Mouse (Mus musculus) limb, embryonic 10.5 days (tissue): Measurements from ENCODE around the gene Cst6. TPM values are rescaled to one million over a fixed set of nuclear protein-coding genes. Genes with fewer than 3 reads are reported as not detected.
A peak's percentile ranks its signal among the peaks of the same experiment; 100 is the strongest.

ENCODE experiments used
- DNase-seq: peaks from one replicate; pipeline ENCODE4 v3.0.0-alpha.2; 2017; ENCODE audit warnings: low spot score
- H3K27ac ChIP-seq: fragments of 300-500 bp; sonication (generic); 2 replicates; pipeline ENCODE4 v1.5.1; 2016; ENCODE audit warnings: mild to moderate bottlenecking
- H3K27me3 ChIP-seq: fragments of 300-500 bp; sonication (generic); 2 replicates; pipeline ENCODE4 v1.6.1; 2016; ENCODE audit warnings: low read depth, mild to moderate bottlenecking; ENCODE audit not compliant: poor library complexity, severe bottlenecking
- H3K36me3 ChIP-seq: fragments of 300-500 bp; sonication (generic); 2 replicates; pipeline ENCODE4 v1.6.1; 2016; ENCODE audit warnings: mild to moderate bottlenecking, moderate library complexity
- H3K4me1 ChIP-seq: fragments of 300-500 bp; sonication (generic); 2 replicates; pipeline ENCODE4 v1.6.1; 2016
- H3K4me3 ChIP-seq: fragments of 300-500 bp; sonication (generic); 2 replicates; pipeline ENCODE4 v1.5.1; 2016; ENCODE audit warnings: mild to moderate bottlenecking, moderate library complexity
- H3K9me3 ChIP-seq: fragments of 300-500 bp; sonication (generic); replicated peaks from 2 replicates; pipeline ENCODE4 v1.6.1; 2016; ENCODE audit warnings: mild to moderate bottlenecking
- WGBS: fragments of 180-500 bp; shearing (Covaris S2); methylation state at CpG from one replicate; pipeline ENCODE4 v1.1.7; 2016; 5-methylcytosine and 5-hydroxymethylcytosine counted together
- polyA plus RNA-seq: library from polyadenylated mRNA; unstranded; fragments of >200 nt; fragmentation: Nextera tagmentation; extraction: Ambion mirVana; gene quantifications from 2 replicates; pipeline ENCODE4 v1.2.1, GENCODE M21; 2016

Cst6 gene
- polyA plus RNA-seq, 1 experiment from 2014 or later, result 1.1 TPM

- 49% methylated on average over 5 of the region's 5 CpGs for WGBS
- no peak for DNase-seq
- Histone ChIP-seq H3K27ac (no peak overlapping the region), H3K27me3 (peaks cover 12% of the 10 kb centered on the region; the same call in 1 of the 2 replicates), H3K4me1 (peaks cover 35% of the 10 kb centered on the region), H3K36me3 (peaks cover 25% of the 10 kb centered on the region), H3K4me3 (0 out of 2 replicates have a peak overlapping the region, but pooled peaks have one; percentile 92), H3K9me3 (no peaks in the 10 kb centered on the region)
Measured at GRCm38 (mm10) chr19:5296630-5297029, 52.7 kb downstream of the Cst6 start.

- Histone ChIP-seq H3K4me1 (peaks cover 35% of the 10 kb centered on the region), H3K9me3 (no peaks in the 10 kb centered on the region), H3K36me3 (peaks cover 35% of the 10 kb centered on the region), H3K27ac (peak overlapping the region; percentile 95), H3K4me3 (peak overlapping the region; percentile 92), H3K27me3 (peaks cover 12% of the 10 kb centered on the region; the same call in 1 of the 2 replicates)
- WGBS, result 7% methylated on average over 13 of the region's 13 CpGs
- DNase-seq, result no peak
Measured at GRCm38 (mm10) chr19:5295736-5296075, 53.7 kb downstream of the Cst6 start.

GRCm38 (mm10) chr19:5294972-5295735 is 54.2 kb downstream of the Cst6 start, which contains the start of gene Sf3b2:
Gene Sf3b2 (minus strand): TSS chr19:5295455.
- Histone ChIP-seq H3K36me3 (peaks cover 40% of the 10 kb centered on the region), H3K27me3 (peaks cover 12% of the 10 kb centered on the region; the same call in 1 of the 2 replicates), H3K27ac (peak within 1 kb of the TSS; percentile 95), H3K4me1 (peaks cover 35% of the 10 kb centered on the region), H3K4me3 (peak within 1 kb of the TSS; percentile 92), H3K9me3 (no peaks in the 10 kb centered on the region)
- DNase-seq, result peak; percentile 96
- WGBS, result under 1% methylated on average over 46 of the region's 46 CpGs

Other genes with a start within 250 kb of the Cst6 start
- 276 and 296 TPM in 2 replicates for gene Rab1b, start 242.5 kb downstream of the Cst6 start, polyA plus RNA-seq
- gene Klc2, start 231.0 kb downstream of the Cst6 start, polyA plus RNA-seq, result 28.2 and 30.6 TPM in 2 replicates
- 25.7 and 31.1 TPM in 2 replicates for gene Pacs1, start 76.5 kb downstream of the Cst6 start, polyA plus RNA-seq
- 419 and 440 TPM in 2 replicates for gene Sf3b2, start 54.1 kb downstream of the Cst6 start, polyA plus RNA-seq
- 5.0 and 8.4 TPM in 2 replicates for gene Gal3st3, start 51.2 kb downstream of the Cst6 start, polyA plus RNA-seq
- not detected in 2 replicates for gene Catsper1, start 13.8 kb downstream of the Cst6 start, polyA plus RNA-seq
- 99.4 and 109 TPM in 2 replicates for gene Eif1ad, start 17.2 kb upstream of the Cst6 start, polyA plus RNA-seq
- gene Banf1, start 17.6 kb upstream of the Cst6 start, polyA plus RNA-seq, result 607 and 678 TPM in 2 replicates
- 103 and 111 TPM in 2 replicates for gene Sart1, start 39.1 kb upstream of the Cst6 start, polyA plus RNA-seq
- not detected in 2 replicates for gene Tsga10ip, start 53.0 kb upstream of the Cst6 start, polyA plus RNA-seq
- gene Drap1, start 75.4 kb upstream of the Cst6 start, polyA plus RNA-seq, result 224 and 246 TPM in 2 replicates
- 59.7 and 68.8 TPM in 2 replicates for gene AI837181, start 75.6 kb upstream of the Cst6 start, polyA plus RNA-seq
- not detected in 2 replicates for gene Fosl1, start 98.0 kb upstream of the Cst6 start, polyA plus RNA-seq
- gene Ccdc85b, start 108.3 kb upstream of the Cst6 start, polyA plus RNA-seq, result 8.9 and 9.7 TPM in 2 replicates
- gene Fibp, start 111.0 kb upstream of the Cst6 start, polyA plus RNA-seq, result 111 and 132 TPM in 2 replicates
- gene Ctsw, start 118.9 kb upstream of the Cst6 start, polyA plus RNA-seq, result 1.6 and 1.9 TPM in 2 replicates
- 85.6 and 99.7 TPM in 2 replicates for gene Efemp2, start 124.4 kb upstream of the Cst6 start, polyA plus RNA-seq
- gene Mus81, start 138.8 kb upstream of the Cst6 start, polyA plus RNA-seq, result 38.2 and 40.4 TPM in 2 replicates
- 3,106 and 3,128 TPM in 2 replicates for gene Cfl1, start 140.9 kb upstream of the Cst6 start, polyA plus RNA-seq
- not detected in 2 replicates for gene 1700020D05Rik, start 154.2 kb upstream of the Cst6 start, polyA plus RNA-seq
- gene Snx32, start 161.0 kb upstream of the Cst6 start, polyA plus RNA-seq, result 4.1 and 7.0 TPM in 2 replicates
- gene Ovol1, start 211.1 kb upstream of the Cst6 start, polyA plus RNA-seq, result 0.74 and 0.86 TPM in 2 replicates
- gene Ap5b1, start 218.5 kb upstream of the Cst6 start, polyA plus RNA-seq, result 1.2 and 1.4 TPM in 2 replicates